Mouse (Mus musculus) MEL (cell line): ENCODE results near the gene Cstf1. TPM values are rescaled to one million over a fixed set of nuclear protein-coding genes. Genes with fewer than 3 reads are reported as not detected.
A peak's percentile ranks its signal among the peaks of the same experiment; 100 is the strongest.

Source experiments
- DNase-seq: peaks from one replicate; pipeline ENCODE4 v3.0.0; 2011; ENCODE audit warnings: low read depth, low spot score
- H3K27ac ChIP-seq: 2 replicates; pipeline ENCODE4 v1.5.1; 2012; ENCODE audit warnings: low read depth, mild to moderate bottlenecking, control low read depth, low read length, moderate library complexity; ENCODE audit not compliant: control insufficient read depth
- H3K27me3 ChIP-seq, 2 experiments: fragments of 150-350 bp in 1 of 2; sonication (generic) in 1 of 2; 2 replicates each; pipeline ENCODE4 v1.6.1; 2012; ENCODE audit warnings: low read length in 2 of 2, mild to moderate bottlenecking in 2 of 2, improper control_type of control experiment in 1 of 2, moderate library complexity in 1 of 2; ENCODE audit not compliant: insufficient read depth in 2 of 2, control insufficient read depth in 1 of 2
- H3K36me3 ChIP-seq, 2 experiments: 2 replicates each; pipeline ENCODE4 v1.6.1; 2012 to 2014; ENCODE audit warnings: low read length in 2 of 2, improper control_type of control experiment in 1 of 2, inconsistent platforms in 1 of 2, mild to moderate bottlenecking in 1 of 2; ENCODE audit not compliant: insufficient read depth in 2 of 2, control insufficient read depth in 1 of 2
- H3K4me1 ChIP-seq, 2 experiments: fragments of 150-350 bp in 1 of 2; sonication (generic) in 1 of 2; 2 replicates each; pipeline ENCODE4 v1.6.1; 2012; ENCODE audit warnings: low read length in 2 of 2, improper control_type of control experiment in 1 of 2, mild to moderate bottlenecking in 1 of 2; ENCODE audit not compliant: insufficient read depth in 2 of 2, control insufficient read depth in 1 of 2
- H3K4me3 ChIP-seq, 2 experiments: fragments of 150-350 bp in 1 of 2; sonication (generic) in 1 of 2; 2 replicates each; pipeline ENCODE4 v1.5.1; 2012; ENCODE audit warnings: low read depth in 2 of 2, low read length in 2 of 2, mild to moderate bottlenecking in 2 of 2, moderate library complexity in 2 of 2, control low read depth in 1 of 2, improper control_type of control experiment in 1 of 2; ENCODE audit not compliant: control insufficient read depth in 1 of 2, insufficient read depth in 1 of 2
- H3K79me2 ChIP-seq: 2 replicates; pipeline ENCODE4 v1.6.1; 2012; ENCODE audit warnings: mild to moderate bottlenecking, low read length, moderate library complexity; ENCODE audit not compliant: control insufficient read depth, poor library complexity, insufficient read depth
- H3K9ac ChIP-seq: 2 replicates; pipeline ENCODE4 v1.6.1; 2012; ENCODE audit warnings: low read depth, mild to moderate bottlenecking, control low read depth, low read length, moderate library complexity; ENCODE audit not compliant: control insufficient read depth, poor library complexity, severe bottlenecking
- H3K9me3 ChIP-seq: fragments of 150-350 bp; sonication (generic); replicated peaks from 2 replicates; pipeline ENCODE4 v1.6.1; 2012; ENCODE audit warnings: mild to moderate bottlenecking, low read length, improper control_type of control experiment, moderate library complexity; ENCODE audit not compliant: insufficient read depth
- BHLHE40 ChIP-seq: IDR thresholded peaks from 2 replicates; pipeline ENCODE4 v1.6.1; 2012; ENCODE audit warnings: low read depth, mild to moderate bottlenecking, inconsistent platforms, low read length, improper control_type of control experiment, borderline replicate concordance
- CHD1 ChIP-seq: IDR thresholded peaks from 2 replicates; pipeline ENCODE4 v1.6.1; 2012; ENCODE audit warnings: low read depth, mild to moderate bottlenecking, inconsistent platforms, low read length, improper control_type of control experiment
- CHD2 ChIP-seq: IDR thresholded peaks from 2 replicates; pipeline ENCODE4 v1.6.1; 2011; ENCODE audit warnings: low read length, improper control_type of control experiment
- CTCF ChIP-seq, 3 experiments: IDR thresholded peaks in 2 of 3; conservative IDR thresholded peaks in 1 of 3; 2 replicates each; pipeline ENCODE4 v1.5.1; 2011 to 2012; ENCODE audit warnings: low read length in 3 of 3, low read depth in 2 of 3, mild to moderate bottlenecking in 2 of 3, improper control_type of control experiment in 1 of 3, inconsistent platforms in 1 of 3, mixed read lengths in 1 of 3, moderate library complexity in 1 of 3; ENCODE audit not compliant: control insufficient read depth in 1 of 3, insufficient read depth in 1 of 3, poor library complexity in 1 of 3, severe bottlenecking in 1 of 3
- E2F4 ChIP-seq: IDR thresholded peaks from 2 replicates; pipeline ENCODE4 v1.6.1; 2011; ENCODE audit warnings: low read depth, low read length, improper control_type of control experiment, borderline replicate concordance
- ELF1 ChIP-seq: IDR thresholded peaks from 2 replicates; pipeline ENCODE4 v1.6.1; 2014; ENCODE audit warnings: low read depth, mild to moderate bottlenecking, inconsistent platforms, low read length, improper control_type of control experiment, moderate library complexity
- EP300 ChIP-seq, 2 experiments: IDR thresholded peaks; 2 replicates each; pipeline ENCODE4 v1.6.1; 2011; ENCODE audit warnings: improper control_type of control experiment in 2 of 2, low read length in 2 of 2, low read depth in 1 of 2, mild to moderate bottlenecking in 1 of 2
- ETS1 ChIP-seq: IDR thresholded peaks from 2 replicates; pipeline ENCODE4 v1.6.1; 2012; ENCODE audit warnings: low read depth, mild to moderate bottlenecking, inconsistent platforms, low read length, improper control_type of control experiment, moderate library complexity
- GATA1 ChIP-seq: IDR thresholded peaks from 2 replicates; pipeline ENCODE4 v1.6.1; 2011; ENCODE audit warnings: low read depth, low read length, improper control_type of control experiment
- HCFC1 ChIP-seq: IDR thresholded peaks from 2 replicates; pipeline ENCODE4 v1.6.1; 2012; ENCODE audit warnings: low read depth, mild to moderate bottlenecking, inconsistent platforms, low read length, improper control_type of control experiment, moderate library complexity
- JUND ChIP-seq: IDR thresholded peaks from 2 replicates; pipeline ENCODE4 v1.6.1; 2011; ENCODE audit warnings: low read depth, mild to moderate bottlenecking, improper control_type of control experiment, low read length
- KAT2A ChIP-seq: conservative IDR thresholded peaks from 2 replicates; pipeline ENCODE4 v1.6.1; 2012; ENCODE audit warnings: low read depth, low read length, improper control_type of control experiment, inconsistent platforms
- MAFK ChIP-seq: IDR thresholded peaks from 2 replicates; pipeline ENCODE4 v1.6.1; 2011; ENCODE audit warnings: low read depth, mild to moderate bottlenecking, low read length, improper control_type of control experiment, borderline replicate concordance
- MAX ChIP-seq: IDR thresholded peaks from 2 replicates; pipeline ENCODE4 v1.6.1; 2011; ENCODE audit warnings: low read length, improper control_type of control experiment
- MAZ ChIP-seq: IDR thresholded peaks from 2 replicates; pipeline ENCODE4 v1.6.1; 2012; ENCODE audit warnings: low read depth, mild to moderate bottlenecking, inconsistent platforms, low read length, improper control_type of control experiment
- MEF2A ChIP-seq: IDR thresholded peaks from 2 replicates; pipeline ENCODE4 v1.6.1; 2014; ENCODE audit warnings: low read depth, mild to moderate bottlenecking, inconsistent platforms, low read length, improper control_type of control experiment; ENCODE audit not compliant: poor library complexity, insufficient replicate concordance, severe bottlenecking; ENCODE audit errors: extremely low read depth
- MXI1 ChIP-seq: IDR thresholded peaks from 2 replicates; pipeline ENCODE4 v1.6.1; 2011; ENCODE audit warnings: mild to moderate bottlenecking, low read depth, low read length, improper control_type of control experiment
- MYB ChIP-seq: IDR thresholded peaks from 2 replicates; pipeline ENCODE4 v1.6.1; 2011; ENCODE audit warnings: mild to moderate bottlenecking, low read depth, low read length, improper control_type of control experiment
- MYC ChIP-seq: IDR thresholded peaks from 2 replicates; pipeline ENCODE4 v1.6.1; 2011; ENCODE audit warnings: low read depth, mild to moderate bottlenecking, low read length, improper control_type of control experiment, moderate library complexity
- NELFE ChIP-seq: IDR thresholded peaks from 2 replicates; pipeline ENCODE4 v1.6.1; 2011; ENCODE audit warnings: low read depth, low read length, improper control_type of control experiment
- NRF1 ChIP-seq: IDR thresholded peaks from 2 replicates; pipeline ENCODE4 v1.6.1; 2014; ENCODE audit warnings: low read depth, mild to moderate bottlenecking, inconsistent platforms, low read length, improper control_type of control experiment, moderate library complexity; ENCODE audit not compliant: poor library complexity, insufficient read depth, severe bottlenecking
- POLR2A ChIP-seq, 2 experiments: IDR thresholded peaks; 2 replicates each; pipeline ENCODE4 v1.6.1; 2011 to 2012; ENCODE audit warnings: low read length in 2 of 2, mild to moderate bottlenecking in 2 of 2, control low read depth in 1 of 2, improper control_type of control experiment in 1 of 2, low read depth in 1 of 2, moderate library complexity in 1 of 2; ENCODE audit not compliant: control insufficient read depth in 1 of 2, insufficient read depth in 1 of 2, poor library complexity in 1 of 2
- POLR2AphosphoS2 ChIP-seq: IDR thresholded peaks from 2 replicates; pipeline ENCODE4 v1.6.1; 2011; ENCODE audit warnings: low read length, improper control_type of control experiment
- RAD21 ChIP-seq: IDR thresholded peaks from 2 replicates; pipeline ENCODE4 v1.6.1; 2011; ENCODE audit warnings: mild to moderate bottlenecking, low read depth, low read length, improper control_type of control experiment
- RCOR1 ChIP-seq: IDR thresholded peaks from 2 replicates; pipeline ENCODE4 v1.6.1; 2012; ENCODE audit warnings: low read depth, mild to moderate bottlenecking, inconsistent platforms, low read length, improper control_type of control experiment
- SIN3A ChIP-seq: IDR thresholded peaks from 2 replicates; pipeline ENCODE4 v1.6.1; 2012; ENCODE audit warnings: low read length, improper control_type of control experiment, inconsistent platforms
- TAL1 ChIP-seq: IDR thresholded peaks from 2 replicates; pipeline ENCODE4 v1.6.1; 2012; ENCODE audit warnings: mild to moderate bottlenecking, inconsistent platforms, low read length, moderate library complexity, mixed read lengths
- TBP ChIP-seq: IDR thresholded peaks from 2 replicates; pipeline ENCODE4 v1.8.0; 2011; ENCODE audit warnings: low read depth, low read length, improper control_type of control experiment
- UBTF ChIP-seq: IDR thresholded peaks from 2 replicates; pipeline ENCODE4 v1.6.1; 2012; ENCODE audit warnings: low read depth, mild to moderate bottlenecking, inconsistent platforms, low read length, improper control_type of control experiment, moderate library complexity, borderline replicate concordance; ENCODE audit not compliant: insufficient read depth
- USF1 ChIP-seq: IDR thresholded peaks from 2 replicates; pipeline ENCODE4 v1.6.1; 2014; ENCODE audit warnings: low read depth, mild to moderate bottlenecking, inconsistent platforms, low read length, improper control_type of control experiment, moderate library complexity
- USF2 ChIP-seq, 2 experiments: IDR thresholded peaks; 2 replicates each; pipeline ENCODE4 v1.6.1; 2011 to 2012; ENCODE audit warnings: improper control_type of control experiment in 2 of 2, low read length in 2 of 2, borderline replicate concordance in 1 of 2, inconsistent platforms in 1 of 2, low read depth in 1 of 2, mild to moderate bottlenecking in 1 of 2; ENCODE audit not compliant: insufficient read depth in 1 of 2
- ZC3H11A ChIP-seq: IDR thresholded peaks from 2 replicates; pipeline ENCODE4 v1.6.1; 2012; ENCODE audit warnings: low read depth, mild to moderate bottlenecking, inconsistent platforms, low read length, improper control_type of control experiment
- ZKSCAN1 ChIP-seq: IDR thresholded peaks from 2 replicates; pipeline ENCODE4 v1.6.1; 2012; ENCODE audit warnings: low read depth, mild to moderate bottlenecking, inconsistent platforms, low read length, improper control_type of control experiment, moderate library complexity
- ZNF384 ChIP-seq: IDR thresholded peaks from 2 replicates; pipeline ENCODE4 v1.6.1; 2012; ENCODE audit warnings: low read depth, mild to moderate bottlenecking, inconsistent platforms, low read length, improper control_type of control experiment
- polyA plus RNA-seq, 2 experiments: library from polyadenylated mRNA; stranded (reverse) in 1 of 2; unstranded in 1 of 2; fragments of >175 nt in 1 of 2; fragments of >200 nt in 1 of 2; gene quantifications; 2 replicates each; pipeline versions ENCODE4 v1.2.1 to v1.2.4; 2012; ENCODE audit warnings: low replicate concordance in 2 of 2, low read depth in 1 of 2; ENCODE audit not compliant: insufficient read length in 2 of 2, insufficient read depth in 1 of 2, missing spikeins in 1 of 2
- total RNA-seq: library from RNA; depleted of rRNA; stranded (reverse); fragments of 300-350 nt; gene quantifications from 2 replicates; pipeline ENCODE4 v1.2.3, GENCODE M21; 2012; rRNA removed

The Cstf1 gene
- total RNA-seq (63.3 and 77.4 TPM in 2 replicates), polyA plus RNA-seq (100 to 1,000 TPM in 1 of 2 experiments, 10 to 100 TPM in 1; 66.9 to 105 TPM)

DNA sequence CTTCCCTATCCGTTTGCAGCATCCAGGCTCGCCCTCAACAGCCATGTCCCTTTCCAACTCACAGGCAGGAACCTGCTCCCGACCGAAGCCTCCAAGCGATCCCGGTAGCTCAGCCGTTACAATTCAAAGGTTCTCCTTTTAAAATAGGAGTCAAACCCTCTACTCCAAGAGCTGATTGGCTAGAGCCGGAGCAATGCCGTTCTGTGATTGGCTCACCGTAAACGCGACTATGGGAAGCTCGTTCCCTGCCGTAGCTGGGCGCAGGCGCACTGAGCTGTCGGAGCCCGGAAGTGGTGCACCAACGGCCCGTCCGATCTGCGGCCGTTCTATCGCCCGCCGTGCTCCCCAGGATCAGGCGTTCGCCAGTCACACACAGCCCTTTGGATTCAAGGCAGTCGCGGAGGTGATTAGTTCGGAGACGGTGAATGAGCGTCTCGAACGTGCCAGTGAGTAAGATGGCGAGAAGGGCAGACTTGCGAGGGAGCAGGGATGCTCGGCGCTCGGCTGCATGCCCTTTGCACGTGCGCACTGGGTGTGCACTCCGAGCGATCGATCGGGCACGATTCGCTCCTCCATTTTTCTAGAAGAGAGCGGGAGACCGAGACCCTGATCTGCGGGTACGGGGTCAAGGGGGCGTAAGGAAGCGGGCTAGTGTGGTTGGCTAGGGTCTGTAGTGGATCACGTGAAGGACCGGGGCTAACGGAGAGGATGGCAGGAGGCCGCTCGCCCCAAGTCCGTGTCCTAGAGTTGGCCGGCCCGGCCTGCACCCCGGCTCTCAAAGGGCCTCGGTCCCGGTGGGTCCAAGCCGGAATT is at the start of gene Cstf1, which contains the start of gene Aurka:
TSS of gene Cstf1 (plus strand) at position 271 of the 813 bp plus-strand sequence.
TSS of gene Aurka (minus strand) at position 125 of the 813 bp plus-strand sequence.
- Histone ChIP-seq H3K36me3 (peaks cover 12 to 26% of the 10 kb centered on the region in 2 experiments), H3K4me3 (peak within 1 kb of the TSS; percentile 86 to 89), H3K9me3 (no peaks in the 10 kb centered on the region), H3K27ac (peak within 1 kb of the TSS; percentile 96), H3K27me3 (no peaks in the 10 kb centered on the region), H3K4me1 (peaks cover 0 to 18% of the 10 kb centered on the region in 2 experiments; a peak in 2 of 4 replicates), H3K79me2 (peaks cover 69% of the 10 kb centered on the region), H3K9ac (peak within 1 kb of the TSS; percentile 95)
- peak; percentile 98 for DNase-seq
- TF ChIP-seq MAZ = peak; percentile 68; the same call in 1 of the 2 replicates
- peak; percentile 79 for TF ChIP-seq KAT2A
- 0 out of 2 replicates have a peak, but pooled peaks have one; percentile 41 for TF ChIP-seq MYB
- TF ChIP-seq JUND = 0 out of 2 replicates have a peak, but pooled peaks have one; percentile 38
- TF ChIP-seq USF1 = peak; percentile 86
- peak; percentile 71 for TF ChIP-seq POLR2AphosphoS2
- TF ChIP-seq ETS1 = peak; percentile 34; the same call in 1 of the 2 replicates
- 0 out of 2 replicates have a peak, but pooled peaks have one; percentile 55 for TF ChIP-seq E2F4
- TF ChIP-seq MEF2A = 0 out of 2 replicates have a peak, but pooled peaks have one; percentile 27
- no peak for TF ChIP-seq TAL1
- 0 out of 2 replicates have a peak, but pooled peaks have one; percentile 18 for TF ChIP-seq RCOR1
- TF ChIP-seq POLR2A (IDR thresholded peaks at IDR 0.05; ENCODE audit: control insufficient read depth in 1 of 2, insufficient read depth in 1 of 2, low read depth in 1 of 2, low read length in 2 of 2, poor library complexity in 1 of 2) = peak; percentile 66 to 95
- TF ChIP-seq CHD2 = no peak; the same call in 1 of the 2 replicates
- TF ChIP-seq HCFC1 = peak; percentile 96
- peak; percentile 81 for TF ChIP-seq NRF1
- no peak for TF ChIP-seq CHD1
- no peak for TF ChIP-seq CTCF (IDR thresholded peaks at IDR 0.05 in 2 of 3, conservative IDR thresholded peaks at IDR 0.05 in 1 of 3; ENCODE audit: control insufficient read depth in 1 of 3, insufficient read depth in 1 of 3, low read depth in 2 of 3, low read length in 3 of 3, poor library complexity in 1 of 3, severe bottlenecking in 1 of 3)
- TF ChIP-seq RAD21 = no peak
- peak; percentile 88 for TF ChIP-seq NELFE
- no peak for TF ChIP-seq GATA1
- TF ChIP-seq ZKSCAN1 = no peak
- no peak for TF ChIP-seq ZC3H11A
- peak; percentile 94 for TF ChIP-seq SIN3A
- TF ChIP-seq EP300 (IDR thresholded peaks at IDR 0.05; ENCODE audit: low read depth in 1 of 2, low read length in 2 of 2) = no peak; a peak in 1 of 4 replicates
- no peak for TF ChIP-seq USF2 (IDR thresholded peaks at IDR 0.05; ENCODE audit: borderline replicate concordance in 1 of 2, insufficient read depth in 1 of 2, low read depth in 1 of 2, low read length in 2 of 2)
- peak; percentile 94 for TF ChIP-seq TBP
- TF ChIP-seq MAFK = no peak
- TF ChIP-seq MXI1 = peak; percentile 99
- peak; percentile 99 for TF ChIP-seq BHLHE40
- peak; percentile 93 for TF ChIP-seq ELF1
- peak; percentile 99 for TF ChIP-seq MYC
- peak; percentile 98 for TF ChIP-seq MAX
- TF ChIP-seq UBTF = 0 out of 2 replicates have a peak, but pooled peaks have one; percentile 5
- no peak for TF ChIP-seq ZNF384
